Mouse (Mus musculus) B cell, adult 2 months (primary cell): ENCODE measurements around the gene Fyn.

Experiments
- DNase-seq, 2 experiments: peaks; one replicate each; pipeline ENCODE4 v3.0.0; 2022

The Fyn gene

GRCm38 (mm10) chr10:39368572-39369135, at the start of gene Fyn:
TSS of gene Fyn (plus strand) at chr10:39368855.
- DNase-seq = no peak

- DNase-seq = peak; percentile 22 to 23
Measured at GRCm38 (mm10) chr10:39320798-39321622, 47.6 kb upstream of the Fyn start.

GRCm38 (mm10) chr10:39321623-39321985, 47.1 kb upstream of the Fyn start:
- DNase-seq = no peak

GRCm38 (mm10) chr10:39322143-39322542, 46.5 kb upstream of the Fyn start:
- DNase-seq = no peak

GRCm38 (mm10) chr10:39324291-39324690, 44.4 kb upstream of the Fyn start:
- no peak for DNase-seq

- DNase-seq = no peak
Measured at GRCm38 (mm10) chr10:39328661-39329060, 40.0 kb upstream of the Fyn start.

GRCm38 (mm10) chr10:39334320-39334719, 34.3 kb upstream of the Fyn start:
- DNase-seq = no peak

GRCm38 (mm10) chr10:39335880-39336279, 32.8 kb upstream of the Fyn start:
- DNase-seq = no peak

GRCm38 (mm10) chr10:39339189-39339968, 29.3 kb upstream of the Fyn start:
- peak; percentile 25 to 31 for DNase-seq

GRCm38 (mm10) chr10:39339969-39340236, 28.8 kb upstream of the Fyn start:
- peak; percentile 43 to 50 for DNase-seq

- DNase-seq = no peak
Measured at GRCm38 (mm10) chr10:39343551-39343950, 25.1 kb upstream of the Fyn start.

- DNase-seq = no peak
Measured at GRCm38 (mm10) chr10:39345921-39346320, 22.7 kb upstream of the Fyn start.

- DNase-seq = no peak
Measured at GRCm38 (mm10) chr10:39349781-39350364, 18.8 kb upstream of the Fyn start.

- no peak for DNase-seq
Measured at GRCm38 (mm10) chr10:39364196-39364595, 4.5 kb upstream of the Fyn start.

- DNase-seq = peak; percentile 94 to 95
Measured at GRCm38 (mm10) chr10:39369502-39369931, 862 bp downstream of the Fyn start.

- peak; percentile 57 to 63 for DNase-seq
Measured at GRCm38 (mm10) chr10:39369977-39370785, 1.5 kb downstream of the Fyn start.

- peak; percentile 24 to 32 for DNase-seq
Measured at GRCm38 (mm10) chr10:39370786-39371221, 2.1 kb downstream of the Fyn start.

- DNase-seq = peak; percentile 22 to 25
Measured at GRCm38 (mm10) chr10:39371467-39371866, 2.8 kb downstream of the Fyn start.

GRCm38 (mm10) chr10:39371991-39372390, 3.3 kb downstream of the Fyn start:
- no peak for DNase-seq

GRCm38 (mm10) chr10:39376676-39377075, 8.0 kb downstream of the Fyn start:
- DNase-seq = no peak

GRCm38 (mm10) chr10:39377219-39377618, 8.6 kb downstream of the Fyn start:
- DNase-seq = no peak

- DNase-seq = no peak
Measured at GRCm38 (mm10) chr10:39378025-39378603, 9.5 kb downstream of the Fyn start.
